Mouse (Mus musculus) spleen, adult 2 months (tissue): ENCODE measurements around the gene Cdh4. TPM values are rescaled to one million over a fixed set of nuclear protein-coding genes. Genes with fewer than 3 reads are reported as not detected.

ENCODE experiments used
- DNase-seq, 2 experiments: peaks; one replicate each; pipeline versions ENCODE4 v3.0.0 to v3.0.0-alpha.2; 2012 to 2021; ENCODE audit warnings: low spot score in 2 of 2, low read depth in 1 of 2
- H3K27ac ChIP-seq: fragments of 200-500 bp; 2 replicates; pipeline ENCODE4 v1.5.1; 2012; ENCODE audit warnings: low read length, inconsistent platforms; ENCODE audit not compliant: insufficient read depth
- H3K27me3 ChIP-seq: fragments of 200-500 bp; 2 replicates; pipeline ENCODE4 v1.6.1; 2012; ENCODE audit warnings: mild to moderate bottlenecking, moderate library complexity, low read length, inconsistent platforms; ENCODE audit not compliant: control insufficient read depth, insufficient read depth
- H3K36me3 ChIP-seq: fragments of 200-500 bp; 2 replicates; pipeline ENCODE4 v1.6.1; 2012; ENCODE audit warnings: mild to moderate bottlenecking, low read length, inconsistent platforms; ENCODE audit not compliant: control insufficient read depth, insufficient read depth
- H3K4me1 ChIP-seq: fragments of 200-500 bp; 2 replicates; pipeline ENCODE4 v1.6.1; 2011; ENCODE audit warnings: inconsistent platforms; ENCODE audit not compliant: control insufficient read depth, insufficient read depth, insufficient read length
- H3K4me3 ChIP-seq: fragments of 200-500 bp; 2 replicates; pipeline ENCODE4 v1.5.1; 2011; ENCODE audit warnings: mild to moderate bottlenecking, inconsistent platforms; ENCODE audit not compliant: insufficient read depth, insufficient read length; ENCODE audit errors: extremely low read depth
- CTCF ChIP-seq: fragments of 200-500 bp; IDR thresholded peaks from 2 replicates; pipeline ENCODE4 v1.5.1; 2011; ENCODE audit warnings: mild to moderate bottlenecking, inconsistent platforms; ENCODE audit not compliant: insufficient read depth, insufficient read length, insufficient replicate concordance; ENCODE audit errors: extremely low read depth
- POLR2A ChIP-seq: fragments of 200-500 bp; IDR thresholded peaks from 2 replicates; pipeline ENCODE4 v1.6.1; 2011; ENCODE audit warnings: low read depth, low read length, inconsistent platforms
- WGBS: fragments of 180-500 bp; shearing (Covaris S2); methylation state at CpG from one replicate; pipeline ENCODE4 v1.1.7; 2018; 5-methylcytosine and 5-hydroxymethylcytosine counted together
- polyA plus RNA-seq: library from polyadenylated mRNA; depleted of rRNA; stranded (reverse); fragments of >200 nt; gene quantifications from 2 replicates; pipeline ENCODE4 v1.2.3, GENCODE M21; 2012

The Cdh4 gene
- polyA plus RNA-seq, 1 experiment, result 1.0 TPM

- Histone ChIP-seq H3K27me3 (no peaks in the 10 kb centered on the region), H3K4me3 (no peak overlapping the region), H3K27ac (no peak overlapping the region), H3K4me1 (no peaks in the 10 kb centered on the region), H3K36me3 (no peaks in the 10 kb centered on the region)
- TF ChIP-seq CTCF (no peak), POLR2A (no peak)
- DNase-seq, result no peak
- 82% methylated on average over 10 of the region's 10 CpGs for WGBS
Observed at GRCm38 (mm10) chr2:179630720-179631119, 188.5 kb downstream of the Cdh4 start.

DNA sequence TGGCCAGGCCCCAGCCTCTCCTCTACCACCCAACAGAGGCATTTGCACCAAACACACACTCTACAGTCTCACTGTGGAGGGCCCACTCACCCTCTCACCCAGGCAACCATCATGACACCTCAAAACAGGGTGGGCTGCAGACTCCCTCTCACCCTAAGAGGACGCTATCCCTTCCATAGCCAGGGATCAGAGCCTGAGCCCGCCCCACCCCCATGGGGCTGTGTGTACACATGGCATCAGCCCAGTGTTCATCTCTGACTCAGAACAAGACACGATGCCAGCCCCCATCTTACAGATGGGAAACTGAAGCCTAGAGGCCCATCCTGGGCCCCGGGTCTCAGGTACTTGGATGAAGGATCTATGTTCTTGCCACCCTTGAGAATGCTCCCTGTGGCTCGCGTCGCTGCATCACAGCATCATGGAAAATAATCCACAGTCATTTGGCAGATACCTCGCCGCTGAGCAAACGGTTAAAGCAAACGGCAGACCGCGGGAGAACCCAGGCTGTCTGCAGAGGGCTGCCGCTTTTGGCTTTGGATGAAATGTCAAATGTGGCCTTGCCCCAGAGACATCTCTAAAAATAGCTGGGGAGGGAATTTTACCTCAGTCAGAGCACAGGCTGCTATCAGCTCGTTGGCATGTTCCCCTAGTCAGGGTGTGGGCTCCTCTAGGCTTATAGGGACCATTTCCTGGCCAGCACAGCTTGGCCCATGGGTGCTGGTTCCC lies 198.5 kb downstream of the Cdh4 start:
- WGBS, result 87% methylated on average over 15 of the region's 15 CpGs
- no peak for TF ChIP-seq POLR2A
- no peak for TF ChIP-seq CTCF
- no peaks in the 10 kb centered on the region for H3K27me3 ChIP-seq
- no peaks in the 10 kb centered on the region for H3K4me1 ChIP-seq
- no peak overlapping the region for H3K27ac ChIP-seq
- no peak overlapping the region for H3K4me3 ChIP-seq
- H3K36me3 ChIP-seq, result no peaks in the 10 kb centered on the region
- no peak for DNase-seq

DNA sequence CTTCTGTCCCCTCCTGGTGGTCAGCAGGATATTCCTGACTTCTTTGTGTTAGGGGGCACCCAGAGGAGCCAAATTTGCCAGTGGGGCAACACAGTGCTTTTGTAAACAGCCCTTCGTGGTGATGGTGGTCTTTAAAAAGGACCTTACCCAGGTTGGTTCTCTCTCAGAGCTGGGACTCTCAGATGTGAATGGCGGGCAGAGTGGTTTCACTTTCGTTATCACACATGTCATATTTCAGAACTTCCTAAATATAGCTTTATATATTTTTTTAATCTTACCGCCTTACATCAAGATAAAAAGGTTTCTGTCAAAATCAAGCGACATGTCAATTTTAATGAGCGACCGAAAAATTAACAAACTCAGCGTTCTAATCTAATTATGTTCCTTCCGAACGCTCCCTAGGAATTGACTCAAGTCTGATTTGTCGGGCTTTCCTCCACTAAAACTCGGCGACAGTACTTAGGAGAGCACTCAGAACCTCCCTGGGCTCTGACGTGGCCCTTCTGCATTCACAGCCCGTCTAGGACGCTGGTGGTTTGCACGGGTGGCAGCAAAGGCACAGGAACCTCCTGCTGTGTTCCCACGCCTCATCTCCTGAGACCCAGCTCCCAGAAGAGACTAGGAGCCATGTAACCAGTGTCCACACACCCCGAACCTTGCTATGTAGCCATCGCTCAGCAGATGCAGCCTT lies 206.5 kb downstream of the Cdh4 start:
- Histone ChIP-seq H3K4me3 (peak overlapping the region; percentile 10), H3K36me3 (no peaks in the 10 kb centered on the region), H3K4me1 (peaks cover 3% of the 10 kb centered on the region; the same call in 1 of the 2 replicates), H3K27ac (peak overlapping the region; percentile 37), H3K27me3 (no peaks in the 10 kb centered on the region)
- 48% methylated on average over 20 of the region's 20 CpGs for WGBS
- DNase-seq, result no peak
- no peak for TF ChIP-seq CTCF

GRCm38 (mm10) chr2:179649370-179649769 lies 207.1 kb downstream of the Cdh4 start:
- Histone ChIP-seq H3K36me3 (no peaks in the 10 kb centered on the region), H3K27ac (no peak overlapping the region), H3K27me3 (no peaks in the 10 kb centered on the region), H3K4me1 (peaks cover 3% of the 10 kb centered on the region; the same call in 1 of the 2 replicates), H3K4me3 (no peak overlapping the region)
- no peak for DNase-seq
- TF ChIP-seq CTCF (no peak), POLR2A (no peak)
- 26% methylated on average over 4 of the region's 4 CpGs for WGBS

DNA sequence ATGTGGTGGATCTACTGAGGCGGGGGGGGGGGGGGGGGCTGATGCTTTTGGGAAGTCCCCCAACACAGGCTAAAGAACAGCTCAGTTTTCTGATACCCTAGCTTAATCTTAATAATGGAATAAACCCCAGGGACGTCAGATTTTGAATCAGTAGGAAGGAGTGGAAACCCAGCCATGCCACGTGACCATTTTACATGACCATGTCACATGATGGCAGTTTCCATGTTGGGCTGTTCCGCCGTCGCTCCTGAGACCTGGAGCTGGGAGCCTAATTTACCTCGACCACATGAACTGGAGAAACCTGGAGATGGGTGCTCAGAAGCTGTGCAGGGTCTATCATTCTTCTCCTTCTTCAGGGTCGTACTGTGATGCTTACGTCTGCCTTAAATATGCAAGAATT lies 207.9 kb downstream of the Cdh4 start:
- WGBS, result 86% methylated on average over 9 of the region's 9 CpGs

GRCm38 (mm10) chr2:179655506-179655905 lies 213.3 kb downstream of the Cdh4 start:
- Histone ChIP-seq H3K27ac (no peak overlapping the region), H3K4me3 (no peak overlapping the region), H3K4me1 (no peaks in the 10 kb centered on the region), H3K36me3 (no peaks in the 10 kb centered on the region), H3K27me3 (no peaks in the 10 kb centered on the region)
- no peak for TF ChIP-seq POLR2A
- TF ChIP-seq CTCF, result no peak
- DNase-seq, result no peak
- 48% methylated on average over 3 of the region's 3 CpGs for WGBS

More for the DNA sequence above, 207.9 kb downstream of the Cdh4 start:
- peaks cover 3% of the 10 kb centered on the region; the same call in 1 of the 2 replicates for H3K4me1 ChIP-seq
- no peaks in the 10 kb centered on the region for H3K36me3 ChIP-seq
- TF ChIP-seq CTCF (no peak), POLR2A (no peak)
- no peak overlapping the region for H3K27ac ChIP-seq
- H3K27me3 ChIP-seq, result no peaks in the 10 kb centered on the region
- no peak for DNase-seq
- H3K4me3 ChIP-seq, result no peak overlapping the region

GRCm38 (mm10) chr2:179659254-179659653 lies 217.0 kb downstream of the Cdh4 start:
- DNase-seq, result no peak
- no peak for TF ChIP-seq CTCF
- WGBS, result 90% methylated on average over 1 of the region's 1 CpGs
- no peaks in the 10 kb centered on the region for H3K4me1 ChIP-seq
- H3K27me3 ChIP-seq, result no peaks in the 10 kb centered on the region
- H3K27ac ChIP-seq, result no peak overlapping the region
- H3K4me3 ChIP-seq, result no peak overlapping the region
- no peaks in the 10 kb centered on the region for H3K36me3 ChIP-seq
